Mouse (Mus musculus) limb, embryonic 10.5 days (tissue): ENCODE measurements around the gene Dpyd. TPM values are rescaled to one million over a fixed set of nuclear protein-coding genes. Genes with fewer than 3 reads are reported as not detected.

Experiments
- DNase-seq: peaks from one replicate; pipeline ENCODE4 v3.0.0-alpha.2; 2017; ENCODE audit warnings: low spot score
- H3K27ac ChIP-seq: fragments of 300-500 bp; sonication (generic); 2 replicates; pipeline ENCODE4 v1.5.1; 2016; ENCODE audit warnings: mild to moderate bottlenecking
- H3K27me3 ChIP-seq: fragments of 300-500 bp; sonication (generic); 2 replicates; pipeline ENCODE4 v1.6.1; 2016; ENCODE audit warnings: low read depth, mild to moderate bottlenecking; ENCODE audit not compliant: poor library complexity, severe bottlenecking
- H3K36me3 ChIP-seq: fragments of 300-500 bp; sonication (generic); 2 replicates; pipeline ENCODE4 v1.6.1; 2016; ENCODE audit warnings: mild to moderate bottlenecking, moderate library complexity
- H3K4me1 ChIP-seq: fragments of 300-500 bp; sonication (generic); 2 replicates; pipeline ENCODE4 v1.6.1; 2016
- H3K4me3 ChIP-seq: fragments of 300-500 bp; sonication (generic); 2 replicates; pipeline ENCODE4 v1.5.1; 2016; ENCODE audit warnings: mild to moderate bottlenecking, moderate library complexity
- H3K9me3 ChIP-seq: fragments of 300-500 bp; sonication (generic); replicated peaks from 2 replicates; pipeline ENCODE4 v1.6.1; 2016; ENCODE audit warnings: mild to moderate bottlenecking
- WGBS: fragments of 180-500 bp; shearing (Covaris S2); methylation state at CpG from one replicate; pipeline ENCODE4 v1.1.7; 2016; 5-methylcytosine and 5-hydroxymethylcytosine counted together
- polyA plus RNA-seq: library from polyadenylated mRNA; unstranded; fragments of >200 nt; fragmentation: Nextera tagmentation; extraction: Ambion mirVana; gene quantifications from 2 replicates; pipeline ENCODE4 v1.2.1, GENCODE M21; 2016

Gene Dpyd
- polyA plus RNA-seq, 1 experiment from 2014 or later: 10.9 TPM

DNA sequence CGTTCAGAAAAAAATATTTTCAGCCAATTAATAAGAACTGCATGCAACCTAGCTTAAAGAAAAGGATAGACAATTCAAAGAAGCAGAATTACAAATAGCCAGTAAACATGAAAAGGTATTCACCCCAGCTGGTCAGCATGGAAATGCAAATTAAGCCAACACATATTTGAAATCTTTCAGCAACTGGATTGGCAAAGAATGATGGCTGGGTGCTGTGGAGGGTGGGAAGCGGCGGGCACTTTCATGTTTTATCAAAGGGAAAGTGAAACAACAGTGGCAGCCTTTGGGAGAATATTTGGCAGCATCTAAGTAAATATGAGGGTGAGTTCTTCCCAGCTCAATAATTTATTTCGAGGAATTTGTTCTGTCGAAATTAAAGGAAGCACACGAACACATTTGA lies 603.8 kb downstream of the Dpyd start:
- WGBS: 86% methylated on average over 6 of the region's 6 CpGs
- Histone ChIP-seq H3K36me3 (no peaks in the 10 kb centered on the region), H3K9me3 (no peaks in the 10 kb centered on the region), H3K27me3 (no peaks in the 10 kb centered on the region), H3K4me3 (no peak overlapping the region), H3K27ac (no peak overlapping the region), H3K4me1 (peaks cover 11% of the 10 kb centered on the region)
- no peak for DNase-seq

GRCm38 (mm10) chr3:119168166-119168565 lies 606.2 kb downstream of the Dpyd start:
- Histone ChIP-seq H3K4me1 (peaks cover 11% of the 10 kb centered on the region), H3K36me3 (no peaks in the 10 kb centered on the region), H3K27me3 (no peaks in the 10 kb centered on the region), H3K4me3 (no peak overlapping the region), H3K27ac (no peak overlapping the region), H3K9me3 (no peaks in the 10 kb centered on the region)
- 80% methylated on average over 2 of the region's 2 CpGs for WGBS
- DNase-seq: no peak

GRCm38 (mm10) chr3:119168661-119169060 lies 606.7 kb downstream of the Dpyd start:
- peaks cover 11% of the 10 kb centered on the region for H3K4me1 ChIP-seq
- no peaks in the 10 kb centered on the region for H3K9me3 ChIP-seq
- whole genome bisulfite sequencing: 7% methylated on average over 1 of the region's 1 CpGs
- H3K4me3 ChIP-seq: no peak overlapping the region
- H3K27ac ChIP-seq: no peak overlapping the region
- no peaks in the 10 kb centered on the region for H3K36me3 ChIP-seq
- DNase-seq: no peak
- H3K27me3 ChIP-seq: no peaks in the 10 kb centered on the region

- Histone ChIP-seq H3K36me3 (no peaks in the 10 kb centered on the region), H3K9me3 (no peaks in the 10 kb centered on the region), H3K4me1 (no peaks in the 10 kb centered on the region), H3K27me3 (no peaks in the 10 kb centered on the region), H3K27ac (no peak overlapping the region), H3K4me3 (no peak overlapping the region)
- 93% methylated on average over 3 of the region's 3 CpGs for WGBS
- no peak for DNase-seq
Observed at GRCm38 (mm10) chr3:119183261-119183660, 621.3 kb downstream of the Dpyd start.

DNA sequence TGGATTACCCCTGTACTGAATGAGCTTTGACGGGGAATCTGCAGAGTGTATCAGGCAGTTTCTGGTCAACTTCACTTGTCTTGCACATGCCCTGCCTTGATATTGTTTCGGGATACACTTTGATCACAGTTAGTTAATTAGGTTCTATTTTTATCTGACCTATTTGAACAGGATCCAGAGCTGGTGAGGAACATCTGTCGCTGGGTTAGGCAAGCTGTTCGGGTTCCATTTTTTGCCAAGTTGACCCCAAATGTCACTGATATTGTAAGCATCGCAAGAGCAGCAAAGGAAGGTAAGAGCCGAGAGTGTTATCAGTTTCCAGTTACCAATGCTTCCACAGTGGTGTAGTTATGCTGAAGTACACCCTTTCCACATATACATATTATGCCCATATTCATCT lies 632.1 kb downstream of the Dpyd start:
- WGBS: 86% methylated on average over 6 of the region's 6 CpGs
- no peak for DNase-seq
- no peaks in the 10 kb centered on the region for H3K4me1 ChIP-seq
- H3K36me3 ChIP-seq: no peaks in the 10 kb centered on the region
- no peak overlapping the region for H3K4me3 ChIP-seq
- H3K9me3 ChIP-seq: no peaks in the 10 kb centered on the region
- no peak overlapping the region for H3K27ac ChIP-seq
- H3K27me3 ChIP-seq: no peaks in the 10 kb centered on the region

DNA sequence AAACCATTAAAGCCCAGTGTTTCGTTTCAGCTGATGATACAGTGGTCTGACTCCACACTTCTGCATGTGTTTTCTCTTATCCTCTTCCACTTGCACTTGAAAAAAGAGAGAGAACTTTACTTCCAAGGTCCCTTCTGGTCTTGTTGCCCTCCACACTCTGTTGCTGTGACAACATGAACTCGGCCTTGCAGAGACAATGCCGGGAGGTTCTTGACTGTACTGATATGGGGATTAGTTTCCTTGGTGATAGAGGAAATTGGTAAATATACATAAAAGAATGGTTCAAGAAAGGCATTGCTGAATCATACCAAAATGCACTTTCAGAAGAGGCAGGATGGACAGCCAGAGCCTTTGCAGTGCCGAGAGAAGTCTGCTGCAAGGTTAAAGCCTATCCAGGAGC lies 633.7 kb downstream of the Dpyd start:
- Histone ChIP-seq H3K27me3 (no peaks in the 10 kb centered on the region), H3K36me3 (no peaks in the 10 kb centered on the region), H3K4me3 (no peak overlapping the region), H3K4me1 (no peaks in the 10 kb centered on the region), H3K9me3 (no peaks in the 10 kb centered on the region), H3K27ac (no peak overlapping the region)
- no peak for DNase-seq
- WGBS: 93% methylated on average over 4 of the region's 4 CpGs

DNA sequence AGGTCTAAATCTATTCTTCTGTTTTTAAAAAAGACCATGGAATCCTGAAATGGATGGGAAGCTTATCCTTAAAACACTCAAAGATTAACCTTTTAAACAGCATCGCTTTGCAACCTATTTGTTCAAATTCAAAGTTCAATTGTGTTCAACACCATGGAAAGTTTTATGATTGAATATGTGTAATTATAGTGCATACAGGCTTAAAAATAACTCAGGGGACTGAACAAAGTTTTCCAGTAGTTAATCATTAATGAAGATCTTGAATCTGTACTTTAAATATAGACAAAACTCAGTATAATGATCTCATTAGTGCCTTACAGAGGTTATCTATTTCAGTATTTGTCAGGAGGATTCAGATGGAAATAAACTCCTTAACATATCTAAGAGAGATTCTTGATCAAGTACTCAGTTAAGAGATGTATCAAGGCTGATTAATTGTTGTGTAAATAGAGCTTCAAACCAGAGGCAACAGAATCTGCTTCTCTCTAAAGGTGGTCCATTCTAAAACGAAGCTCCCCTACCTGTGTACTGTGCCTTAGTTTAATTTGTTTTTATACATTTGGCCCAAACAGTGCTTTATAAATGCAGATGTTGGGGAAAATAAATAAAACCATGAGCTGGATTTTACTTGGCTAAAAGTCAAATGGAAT lies 659.0 kb downstream of the Dpyd start:
- no peaks in the 10 kb centered on the region for H3K27me3 ChIP-seq
- WGBS: 70% methylated on average over 2 of the region's 2 CpGs
- no peak overlapping the region for H3K4me3 ChIP-seq
- DNase-seq: no peak
- no peak overlapping the region for H3K27ac ChIP-seq
- H3K36me3 ChIP-seq: no peaks in the 10 kb centered on the region
- no peaks in the 10 kb centered on the region for H3K9me3 ChIP-seq
- H3K4me1 ChIP-seq: no peaks in the 10 kb centered on the region

GRCm38 (mm10) chr3:119243181-119243580 lies 681.3 kb downstream of the Dpyd start:
- Histone ChIP-seq H3K9me3 (no peaks in the 10 kb centered on the region), H3K4me1 (no peaks in the 10 kb centered on the region), H3K4me3 (no peak overlapping the region), H3K36me3 (no peaks in the 10 kb centered on the region), H3K27ac (no peak overlapping the region), H3K27me3 (no peaks in the 10 kb centered on the region)
- no peak for DNase-seq
- WGBS: 90% methylated on average over 3 of the region's 3 CpGs

DNA sequence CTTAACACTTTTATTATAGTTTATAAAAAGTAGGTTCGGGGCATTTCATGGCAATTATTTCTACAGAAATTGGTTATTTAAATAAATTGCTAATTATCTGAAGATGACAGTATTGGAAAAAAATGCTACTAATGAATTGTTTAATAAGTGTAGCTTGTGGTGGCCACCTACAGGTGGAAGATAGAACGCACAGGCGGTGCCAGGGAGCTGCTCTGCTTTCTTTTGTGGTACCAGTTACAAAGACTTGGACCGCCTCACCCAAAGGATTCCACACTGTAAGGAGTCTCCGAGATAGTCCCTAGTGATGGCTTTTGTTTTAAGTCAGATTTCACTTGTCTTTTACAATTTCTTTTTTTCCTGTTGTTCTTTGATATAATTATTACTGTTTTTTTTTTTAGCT lies 694.6 kb downstream of the Dpyd start:
- Histone ChIP-seq H3K36me3 (no peaks in the 10 kb centered on the region), H3K4me3 (no peak overlapping the region), H3K4me1 (no peaks in the 10 kb centered on the region), H3K9me3 (no peaks in the 10 kb centered on the region), H3K27me3 (no peaks in the 10 kb centered on the region), H3K27ac (no peak overlapping the region)
- no peak for DNase-seq
- 56% methylated on average over 5 of the region's 5 CpGs for WGBS

DNA sequence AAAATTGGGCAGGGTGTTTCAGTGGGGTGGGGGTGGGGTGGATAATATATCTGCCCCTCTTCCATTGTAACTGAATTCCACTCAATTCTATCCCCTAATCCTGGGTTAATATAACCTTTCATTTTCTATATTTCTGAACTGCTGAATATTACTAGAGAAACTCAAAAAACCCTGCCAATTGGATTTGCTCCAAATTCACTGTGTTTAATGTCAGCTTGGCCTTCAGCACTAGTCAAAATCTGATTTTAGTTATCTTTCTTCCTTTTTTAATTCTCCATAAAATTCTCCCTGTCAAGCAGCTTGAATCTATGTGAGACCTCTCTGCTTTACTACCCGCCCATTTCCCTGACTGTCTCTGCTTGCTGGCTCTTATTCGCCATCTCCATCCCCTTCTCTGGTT lies 713.3 kb downstream of the Dpyd start:
- Histone ChIP-seq H3K9me3 (no peaks in the 10 kb centered on the region), H3K27me3 (no peaks in the 10 kb centered on the region), H3K36me3 (no peaks in the 10 kb centered on the region), H3K27ac (no peak overlapping the region), H3K4me1 (no peaks in the 10 kb centered on the region), H3K4me3 (no peak overlapping the region)
- no peak for DNase-seq
- 84% methylated on average over 2 of the region's 2 CpGs for WGBS

DNA sequence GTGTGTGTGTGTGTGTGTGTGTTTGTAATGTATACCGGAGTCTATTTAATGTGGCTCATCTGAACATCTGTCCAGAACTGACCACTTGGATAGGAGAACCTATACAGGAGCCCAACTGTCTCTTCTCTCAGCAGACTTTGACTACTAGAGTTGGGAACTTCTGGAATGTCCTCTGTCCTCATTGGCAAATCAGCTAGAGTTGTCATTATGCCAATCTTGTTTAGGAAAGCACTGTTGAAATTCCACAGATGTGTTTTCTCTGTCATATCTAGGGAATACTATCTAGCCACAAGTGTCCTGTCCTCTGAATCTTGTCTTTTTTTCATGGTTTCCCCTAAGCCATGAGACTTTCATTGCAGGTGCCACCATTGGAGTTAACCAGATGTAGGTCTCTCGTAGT lies 718.7 kb downstream of the Dpyd start:
- Histone ChIP-seq H3K27ac (no peak overlapping the region), H3K9me3 (no peaks in the 10 kb centered on the region), H3K4me1 (no peaks in the 10 kb centered on the region), H3K36me3 (no peaks in the 10 kb centered on the region), H3K4me3 (no peak overlapping the region), H3K27me3 (no peaks in the 10 kb centered on the region)
- no peak for DNase-seq
- WGBS: 96% methylated on average over 2 of the region's 2 CpGs

GRCm38 (mm10) chr3:119314693-119315092 lies 752.8 kb downstream of the Dpyd start:
- WGBS: 90% methylated on average over 3 of the region's 3 CpGs
- Histone ChIP-seq H3K9me3 (no peaks in the 10 kb centered on the region), H3K27me3 (no peaks in the 10 kb centered on the region), H3K27ac (no peak overlapping the region), H3K4me1 (no peaks in the 10 kb centered on the region), H3K36me3 (no peaks in the 10 kb centered on the region), H3K4me3 (no peak overlapping the region)
- DNase-seq: no peak

DNA sequence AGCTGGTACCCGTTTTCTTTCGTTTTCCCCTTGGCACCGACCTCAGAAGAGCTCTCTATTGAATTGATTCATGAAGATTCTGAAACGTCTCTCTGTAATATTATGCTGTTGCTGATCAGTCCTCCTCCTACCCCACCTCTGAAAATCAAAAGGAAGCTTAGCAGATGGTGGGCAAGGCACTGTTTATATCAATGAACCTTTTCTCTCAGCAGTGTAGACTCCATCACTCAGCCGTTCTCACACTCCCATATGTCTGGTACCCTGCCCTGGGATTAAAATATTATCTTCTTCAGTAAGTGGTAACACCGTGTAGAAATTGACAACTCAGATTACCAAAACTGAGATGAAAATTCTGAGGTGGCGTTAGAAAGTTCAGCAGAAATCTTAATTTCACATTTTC lies 767.1 kb downstream of the Dpyd start:
- Histone ChIP-seq H3K27me3 (no peaks in the 10 kb centered on the region), H3K27ac (no peak overlapping the region), H3K4me1 (peaks cover 4% of the 10 kb centered on the region; the same call in 1 of the 2 replicates), H3K9me3 (no peaks in the 10 kb centered on the region), H3K36me3 (no peaks in the 10 kb centered on the region), H3K4me3 (no peak overlapping the region)
- 90% methylated on average over 7 of the region's 7 CpGs for WGBS
- DNase-seq: no peak
